Mouse (Mus musculus) embryo, embryonic 11.5 days (tissue): ENCODE measurements around the gene Dolk.

Experiments used
- DNase-seq: peaks from one replicate; pipeline ENCODE4 v3.0.0-alpha.2; 2012; ENCODE audit warnings: low read depth, low spot score

Dolk gene

DNA sequence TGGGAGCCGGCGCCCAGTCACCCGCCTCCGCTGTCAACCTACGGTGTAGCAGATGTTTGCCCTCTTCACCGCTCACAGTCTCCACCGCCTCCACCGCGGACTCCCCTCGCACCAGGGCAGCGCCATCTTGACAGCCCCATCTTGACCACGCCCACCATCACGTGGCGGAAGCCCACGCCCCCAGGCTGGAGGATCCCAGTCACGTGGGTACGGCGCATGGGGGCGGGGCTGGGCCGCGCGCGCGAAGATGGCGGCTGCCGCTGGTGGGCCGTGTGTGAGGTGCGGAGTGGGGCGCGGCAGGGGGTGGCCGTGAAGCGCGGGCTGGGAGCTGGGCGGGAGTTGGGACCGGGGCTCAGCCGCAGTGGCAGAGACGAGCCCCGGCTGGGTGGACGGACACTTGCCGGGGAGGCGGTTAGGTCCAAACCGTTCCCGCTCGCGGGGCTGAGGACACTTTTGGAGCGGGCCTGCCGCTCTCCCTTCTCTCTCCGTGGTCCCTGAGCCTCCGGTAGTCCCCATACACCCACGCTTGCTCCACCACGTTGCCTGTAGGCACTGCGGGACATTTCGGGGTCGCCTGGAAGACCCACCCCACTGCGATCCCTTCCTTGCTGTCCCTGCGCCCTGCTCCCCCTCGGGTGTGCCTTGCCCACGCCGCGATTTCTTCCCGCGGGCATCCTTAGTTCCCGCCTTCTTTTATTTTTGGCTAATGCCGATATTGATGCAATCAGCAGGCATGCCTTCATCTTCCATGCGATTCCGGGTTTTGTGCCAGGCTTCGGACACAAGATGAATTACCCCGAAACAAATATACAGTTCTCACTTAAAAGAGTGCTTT, at the start of gene Dolk, which contains the start of gene Nup188:
Gene Dolk, minus strand, starts transcription at position 143 of the 835 bp plus-strand sequence.
Gene Nup188, plus strand, starts transcription at position 206 of the 835 bp plus-strand sequence.
- peak; percentile 95 for DNase-seq

DNA sequence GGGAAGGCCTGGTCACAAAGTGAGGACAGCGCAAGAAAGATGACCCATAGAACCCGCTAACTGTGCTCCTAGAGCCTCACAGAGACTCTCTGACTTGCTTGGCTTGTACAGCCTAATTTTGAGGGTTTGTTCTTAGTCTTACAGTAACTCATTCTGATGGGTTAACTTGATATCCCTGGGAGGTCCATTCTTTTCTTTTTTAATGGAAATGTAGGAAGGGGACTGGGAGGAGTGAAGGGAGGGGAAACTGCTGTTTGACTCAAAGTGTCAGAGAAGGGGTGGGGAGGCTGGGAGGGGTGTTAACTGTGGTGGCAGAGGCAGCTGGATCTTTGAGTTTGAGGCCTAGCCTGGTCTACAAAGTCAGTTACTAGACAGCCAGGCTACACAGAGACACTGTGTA, 49.2 kb upstream of the Dolk start:
- no peak for DNase-seq

DNA sequence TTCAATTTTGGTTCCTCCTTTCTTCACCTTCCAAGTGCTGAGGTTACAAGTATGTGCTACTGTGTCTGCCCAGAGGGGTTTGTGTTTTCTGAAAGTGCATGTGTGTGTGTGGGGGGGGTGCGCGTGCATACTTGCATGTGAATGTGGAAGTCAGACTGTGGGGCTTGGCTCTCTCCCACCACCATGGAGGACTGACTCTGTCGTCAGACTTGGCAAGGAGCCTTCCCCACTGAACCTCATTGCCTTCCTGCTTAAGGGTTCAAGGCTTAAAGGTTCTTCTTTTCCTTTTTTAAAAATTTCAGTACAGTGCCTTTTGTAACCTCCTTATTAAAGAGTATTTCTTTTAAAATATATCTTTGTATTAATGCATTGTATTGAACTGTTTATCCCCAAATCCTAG, 42.7 kb upstream of the Dolk start:
- DNase-seq, result no peak

- DNase-seq, result no peak
Measured at GRCm38 (mm10) chr2:30327276-30327675, 41.1 kb upstream of the Dolk start.

DNA sequence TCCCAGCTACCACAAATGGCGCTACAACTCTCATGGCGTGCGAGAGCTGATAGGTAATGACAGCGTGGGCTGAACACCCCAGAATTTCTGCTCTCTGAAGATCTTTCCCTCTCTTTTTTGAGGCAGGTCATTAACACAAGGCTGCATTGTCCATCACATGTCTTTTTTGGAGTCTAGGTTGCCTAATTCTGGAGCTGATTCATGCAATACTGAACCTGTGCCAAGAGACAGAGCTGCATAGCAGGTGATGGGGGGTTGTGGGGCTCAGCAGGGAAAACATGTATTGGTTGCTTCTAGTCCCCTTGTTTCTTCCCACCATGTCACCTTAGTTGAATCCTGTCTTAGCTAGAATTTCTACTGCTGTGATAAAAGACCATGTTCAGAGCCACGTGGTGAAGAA, 39.2 kb upstream of the Dolk start:
- DNase-seq, result no peak

GRCm38 (mm10) chr2:30323111-30323510, 37.0 kb upstream of the Dolk start:
- no peak for DNase-seq

- DNase-seq, result no peak
Measured at GRCm38 (mm10) chr2:30319260-30319659, 33.1 kb upstream of the Dolk start.

DNA sequence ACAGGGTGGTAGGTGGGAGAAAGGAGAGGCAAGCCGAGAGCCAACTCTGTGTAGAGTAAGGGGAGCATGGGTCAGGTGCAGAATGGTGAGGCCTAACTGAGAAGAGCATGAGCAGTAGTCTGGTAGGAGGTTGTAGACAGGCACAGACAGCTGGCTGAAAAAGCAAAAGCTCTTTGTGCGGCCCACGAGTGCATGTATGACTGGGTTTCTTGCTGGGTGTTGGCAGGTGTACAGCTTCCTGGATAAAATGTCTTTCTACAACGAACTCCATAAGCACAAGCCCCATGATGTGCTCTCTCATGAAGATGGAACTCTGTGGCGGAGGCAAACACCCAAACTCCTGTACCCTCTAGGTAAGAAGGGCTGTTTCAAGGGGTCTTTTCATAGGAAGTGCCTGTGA, 30.8 kb upstream of the Dolk start:
- no peak for DNase-seq

- DNase-seq, result no peak
Measured at GRCm38 (mm10) chr2:30316136-30316535, 30.0 kb upstream of the Dolk start.

DNA sequence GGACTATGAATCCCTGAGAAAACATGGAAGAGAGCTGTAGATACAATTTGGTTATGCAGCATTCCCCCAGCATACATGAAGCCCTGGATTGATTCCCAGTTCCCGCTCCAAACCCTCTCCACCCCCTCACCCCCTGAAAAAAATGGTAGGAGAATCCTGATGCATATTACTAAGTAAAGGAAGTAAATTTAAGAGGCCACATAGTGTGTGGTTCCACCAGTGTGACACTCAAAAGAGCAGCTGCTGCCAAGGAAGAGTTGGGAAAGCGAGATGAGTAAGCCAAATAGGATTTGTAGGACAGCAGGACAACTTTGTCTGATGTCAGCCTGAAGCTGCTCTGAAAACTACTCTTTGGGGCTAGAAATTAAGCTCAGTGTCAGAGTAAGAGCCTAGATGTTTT, 25.3 kb upstream of the Dolk start:
- DNase-seq, result no peak

DNA sequence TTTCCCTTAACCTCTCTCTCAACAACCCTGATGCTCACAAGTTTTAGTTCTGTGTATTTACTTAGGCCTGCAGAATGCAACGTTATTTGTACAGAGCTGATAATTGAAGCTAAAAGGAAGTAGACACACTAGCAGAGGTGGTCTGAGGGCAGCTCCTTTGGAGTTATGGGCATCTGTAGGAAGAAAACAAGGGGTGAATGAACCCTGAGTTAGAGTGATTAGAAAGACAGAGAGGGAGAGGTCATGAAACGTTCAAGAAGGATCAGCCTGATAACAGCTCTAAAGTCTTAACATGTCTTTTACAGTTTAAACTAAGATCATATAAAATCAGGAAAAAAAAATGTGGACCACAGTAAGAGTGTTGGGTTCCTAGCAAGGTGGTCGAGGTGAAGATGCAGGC, 23.2 kb upstream of the Dolk start:
- no peak for DNase-seq

DNA sequence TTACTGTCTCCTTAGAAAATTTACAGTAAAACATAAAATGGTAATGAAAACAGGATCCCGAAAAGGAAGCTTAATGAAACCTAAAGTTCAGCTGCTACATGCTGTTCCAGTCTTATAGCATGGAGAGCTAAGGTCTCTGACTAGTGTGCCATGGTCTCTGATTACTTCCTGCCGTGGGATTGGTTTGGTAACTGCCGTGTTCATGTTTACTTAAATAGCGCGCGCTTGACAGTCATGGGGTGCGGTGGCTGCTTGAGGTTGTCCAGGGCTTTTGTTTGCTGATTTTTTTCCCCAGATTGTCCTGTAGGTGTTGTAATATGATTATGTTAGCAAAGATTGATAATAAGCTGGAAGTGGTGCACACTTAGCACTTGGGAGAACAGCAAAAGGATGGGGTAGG, 20.0 kb upstream of the Dolk start:
- DNase-seq, result no peak

GRCm38 (mm10) chr2:30299966-30300365, 13.8 kb upstream of the Dolk start:
- no peak for DNase-seq

GRCm38 (mm10) chr2:30299525-30299924, 13.4 kb upstream of the Dolk start:
- no peak for DNase-seq

DNA sequence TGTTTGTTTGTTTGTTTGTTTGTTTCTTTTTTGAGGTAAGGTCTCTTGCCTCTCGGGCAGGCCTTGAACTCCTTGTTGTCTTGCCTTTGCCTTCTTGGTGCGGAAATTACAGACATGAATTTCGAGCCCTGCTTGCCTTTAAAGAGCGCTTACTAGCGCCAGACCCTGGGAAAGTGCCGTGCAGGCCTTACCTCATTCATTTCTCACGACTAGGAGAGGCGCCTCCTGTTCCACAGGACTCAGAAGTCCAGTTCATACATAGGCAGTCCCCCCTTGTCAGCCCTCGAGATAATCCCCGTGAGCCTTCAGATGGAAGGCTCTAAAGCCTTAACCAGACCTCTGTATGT, 866 bp upstream of the Dolk start:
- DNase-seq, result no peak

DNA sequence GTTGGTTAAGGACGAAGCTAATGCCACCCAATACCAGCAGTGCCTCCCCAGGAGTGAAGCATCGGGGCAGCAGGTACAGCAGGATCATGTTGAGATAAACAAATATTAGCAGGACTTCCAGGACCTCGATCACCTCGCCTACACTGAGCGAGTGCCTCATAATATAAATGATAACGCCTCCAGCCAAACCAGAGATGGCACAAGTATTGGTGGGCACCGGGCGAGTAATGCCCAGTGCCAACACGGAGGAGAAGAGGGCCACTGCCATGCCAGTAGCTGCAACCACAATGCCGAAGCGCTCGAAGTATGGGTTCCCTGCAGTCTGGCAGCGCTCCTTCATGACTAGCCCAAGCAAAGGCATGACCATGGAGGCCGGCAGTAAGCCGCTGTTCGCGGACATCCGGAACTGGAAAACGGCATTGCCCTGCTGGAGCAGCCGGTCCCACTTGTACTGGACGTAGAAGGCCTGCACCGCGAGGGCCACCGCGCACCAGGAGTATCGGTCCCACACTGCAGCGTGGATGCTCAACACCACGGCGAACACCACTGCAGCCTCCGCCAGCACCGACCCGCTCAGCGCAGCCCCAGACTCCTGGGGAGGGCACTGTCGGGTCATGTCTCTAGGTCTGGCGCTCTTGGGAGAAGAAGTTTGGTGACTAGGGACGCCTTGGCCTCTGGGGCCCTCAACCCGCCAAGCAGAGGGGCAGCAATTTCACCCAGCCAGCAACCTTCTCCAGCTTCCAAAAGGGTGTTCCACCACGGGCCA, 535 bp downstream of the Dolk start:
- no peak for DNase-seq

- no peak for DNase-seq
Measured at GRCm38 (mm10) chr2:30285004-30285403, 1.1 kb downstream of the Dolk start.

DNA sequence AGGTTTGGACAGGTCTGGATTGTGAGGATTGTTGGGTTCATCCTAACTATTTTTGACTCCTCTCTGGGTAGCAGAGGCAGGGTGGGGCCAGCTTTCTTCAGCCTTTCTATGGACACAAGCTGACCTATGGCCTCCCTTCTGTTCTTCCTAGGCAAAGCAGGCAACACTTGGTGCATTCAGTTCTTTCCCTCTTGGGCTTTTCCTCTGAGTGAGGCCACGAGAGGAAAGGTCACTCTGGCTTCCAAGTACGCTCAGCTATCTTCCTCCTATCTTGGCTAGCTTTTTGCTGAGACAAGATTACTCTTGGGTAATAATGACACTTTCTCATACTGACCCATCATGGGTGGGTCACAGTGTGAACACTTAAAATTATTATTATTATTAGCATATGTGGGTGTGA, 2.9 kb downstream of the Dolk start:
- no peak for DNase-seq

- DNase-seq, result no peak
Measured at GRCm38 (mm10) chr2:30281651-30282050, 4.5 kb downstream of the Dolk start.

DNA sequence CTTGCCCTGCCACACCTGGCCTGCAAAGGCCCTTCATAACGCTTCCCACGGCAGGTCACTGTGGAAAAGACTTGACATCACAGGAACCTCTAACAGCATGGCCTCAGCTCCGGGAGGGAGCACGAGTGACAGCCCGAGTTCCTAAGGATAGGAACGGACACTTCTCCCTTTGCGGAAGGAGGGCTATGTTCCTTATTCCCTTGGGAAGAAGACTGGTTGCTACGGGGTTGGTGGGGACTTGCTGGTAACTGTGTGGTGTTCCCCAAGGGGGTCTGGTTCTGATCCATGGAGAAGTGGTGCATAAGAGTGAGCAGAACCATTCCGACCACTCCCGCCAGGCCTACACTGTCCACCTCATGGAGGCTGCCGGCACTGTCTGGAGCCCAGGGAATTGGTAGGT, 5.4 kb downstream of the Dolk start, which contains the start of gene Gm28038:
Gene Gm28038, plus strand, starts transcription at position 301 of the 400 bp plus-strand sequence.
- no peak for DNase-seq

DNA sequence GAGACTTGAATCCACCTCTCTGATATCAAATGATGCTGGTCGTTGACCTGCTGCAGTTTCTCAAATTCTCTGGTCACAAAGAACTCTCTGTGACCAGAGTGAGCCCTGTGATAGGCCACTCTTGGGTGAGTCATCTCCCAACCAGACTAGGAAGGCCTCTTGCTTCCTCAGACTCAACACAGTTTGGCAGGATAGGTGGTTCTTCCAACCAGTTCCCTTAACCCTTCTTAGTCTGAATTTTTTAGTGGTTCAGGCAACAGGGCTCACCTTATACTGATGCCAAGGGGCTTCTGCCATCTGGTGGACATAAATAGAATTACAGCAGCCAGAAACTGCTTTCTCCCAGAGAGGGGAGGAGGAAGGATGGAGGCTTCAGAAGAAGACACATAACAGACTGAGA, 16.0 kb downstream of the Dolk start:
- DNase-seq, result peak; percentile 52

- DNase-seq, result no peak
Measured at GRCm38 (mm10) chr2:30269241-30269990, 16.7 kb downstream of the Dolk start.
